Mouse (Mus musculus): ENCODE results near the gene Zfp444.

DNA sequence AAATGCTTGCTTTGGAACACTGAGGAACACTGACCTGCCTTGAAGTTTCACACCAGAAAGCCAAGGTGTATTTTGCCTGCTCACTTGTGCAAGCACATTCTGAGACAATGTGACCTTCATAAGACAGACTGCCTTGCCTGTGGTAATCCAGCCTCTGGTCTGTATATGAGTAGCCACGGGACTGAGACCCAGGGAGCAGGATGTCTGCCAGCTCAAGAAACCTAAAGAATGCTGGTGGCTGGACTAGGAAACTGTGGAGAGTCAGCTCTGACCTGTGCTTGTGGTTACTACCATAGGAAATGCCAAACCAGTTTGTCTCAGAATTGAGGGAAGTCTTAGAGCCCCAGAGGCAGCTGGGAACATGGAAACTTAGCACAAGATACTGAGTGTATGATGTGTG lies 13.4 kb downstream of the Zfp444 start:
- TF ChIP-seq JUND (IDR thresholded peaks at IDR 0.05; ENCODE audit: low read depth, low read length) (no peak), GABPA (IDR thresholded peaks at IDR 0.05; ENCODE audit: low read depth, low read length) (no peak), UBTF (IDR thresholded peaks at IDR 0.05; ENCODE audit: borderline replicate concordance, insufficient read depth, low read depth, low read length) (no peak), CHD2 (IDR thresholded peaks at IDR 0.05; ENCODE audit: low read length) (no peak), POLR2A (IDR thresholded peaks at IDR 0.05; ENCODE audit: control insufficient read depth in 1 of 2, insufficient read depth in 1 of 2, low read depth in 1 of 2, low read length in 2 of 2, poor library complexity in 1 of 2) (no peak), HCFC1 (IDR thresholded peaks at IDR 0.05; ENCODE audit: low read depth, low read length) (no peak), ZNF384 (IDR thresholded peaks at IDR 0.05; ENCODE audit: low read depth, low read length) (no peak), POLR2AphosphoS2 (IDR thresholded peaks at IDR 0.05; ENCODE audit: low read length) (no peak), EP300 (IDR thresholded peaks at IDR 0.05; ENCODE audit: low read depth in 1 of 2, low read length in 2 of 2) (no peak), USF1 (IDR thresholded peaks at IDR 0.05; ENCODE audit: low read depth, low read length) (no peak), CTCF (IDR thresholded peaks at IDR 0.05 in 2 of 3, conservative IDR thresholded peaks at IDR 0.05 in 1 of 3; ENCODE audit: control insufficient read depth in 1 of 3, insufficient read depth in 1 of 3, low read depth in 2 of 3, low read length in 3 of 3, poor library complexity in 1 of 3, severe bottlenecking in 1 of 3) (no peak), SMC3 (IDR thresholded peaks at IDR 0.05; ENCODE audit: low read depth, low read length) (no peak), GATA1 (IDR thresholded peaks at IDR 0.05; ENCODE audit: low read depth, low read length) (no peak), SIN3A (IDR thresholded peaks at IDR 0.05; ENCODE audit: low read length) (no peak)
